Mouse (Mus musculus) lung, postnatal 4 days (tissue): ENCODE measurements at regions not wholly inside any gene's neighbourhood (a gene's known extent, or its start where the extent isn't known, plus 50 kb on each side); places are given as distances from the start of the nearest gene placed in this dataset.

Experiments
- DNase-seq, 2 experiments: peaks; one replicate each; pipeline ENCODE4 v3.0.0; 2021

- no peak for DNase-seq
Observed at GRCm38 (mm10) chr2:137571146-137571545, 454.7 kb upstream of the Jag1 start.

GRCm38 (mm10) chr2:137566619-137567018, 450.2 kb upstream of the Jag1 start:
- no peak for DNase-seq

GRCm38 (mm10) chr2:137564064-137564624, 447.7 kb upstream of the Jag1 start:
- no peak for DNase-seq

- peak in 1 of 2 experiments; percentile 16 for DNase-seq
Observed at GRCm38 (mm10) chr2:137560366-137560765, 443.9 kb upstream of the Jag1 start.

GRCm38 (mm10) chr2:137553871-137554270, 437.4 kb upstream of the Jag1 start:
- no peak for DNase-seq

- DNase-seq, result no peak
Observed at GRCm38 (mm10) chr2:137536581-137536980, 420.1 kb upstream of the Jag1 start.

GRCm38 (mm10) chr2:137516271-137516670, 399.8 kb upstream of the Jag1 start:
- DNase-seq, result no peak

- no peak for DNase-seq
Observed at GRCm38 (mm10) chr2:137515043-137515442, 398.6 kb upstream of the Jag1 start.

GRCm38 (mm10) chr2:137513895-137514506, 397.6 kb upstream of the Jag1 start:
- DNase-seq, result no peak

- no peak for DNase-seq
Observed at GRCm38 (mm10) chr2:137510671-137511235, 394.3 kb upstream of the Jag1 start.

- no peak for DNase-seq
Observed at GRCm38 (mm10) chr2:137501236-137501635, 384.8 kb upstream of the Jag1 start.

- no peak for DNase-seq
Observed at GRCm38 (mm10) chr2:137497616-137498015, 381.2 kb upstream of the Jag1 start.

- no peak for DNase-seq
Observed at GRCm38 (mm10) chr2:137493600-137493999, 377.2 kb upstream of the Jag1 start.

- DNase-seq, result no peak
Observed at GRCm38 (mm10) chr2:137489181-137489682, 372.8 kb upstream of the Jag1 start.

- no peak for DNase-seq
Observed at GRCm38 (mm10) chr2:137468769-137469168, 352.3 kb upstream of the Jag1 start.

- DNase-seq, result no peak
Observed at GRCm38 (mm10) chr2:137457061-137457753, 340.8 kb upstream of the Jag1 start.

GRCm38 (mm10) chr2:137456436-137456835, 340.0 kb upstream of the Jag1 start:
- no peak for DNase-seq

GRCm38 (mm10) chr2:137446919-137447318, 330.5 kb upstream of the Jag1 start:
- DNase-seq, result no peak

- no peak for DNase-seq
Observed at GRCm38 (mm10) chr2:137437741-137438140, 321.3 kb upstream of the Jag1 start.

- no peak for DNase-seq
Observed at GRCm38 (mm10) chr2:137436161-137436560, 319.7 kb upstream of the Jag1 start.

- DNase-seq, result no peak
Observed at GRCm38 (mm10) chr2:137422656-137423055, 306.2 kb upstream of the Jag1 start.

- peak in 1 of 2 experiments; percentile 11 for DNase-seq
Observed at GRCm38 (mm10) chr2:137419678-137420077, 303.2 kb upstream of the Jag1 start.

- no peak for DNase-seq
Observed at GRCm38 (mm10) chr2:137417691-137418090, 301.2 kb upstream of the Jag1 start.

GRCm38 (mm10) chr2:137413432-137413831, 297.0 kb upstream of the Jag1 start:
- peak; percentile 16 to 48 for DNase-seq
